In genomic region chr9:112457594-112457993, GRCm38 (mm10) we compare ENCODE assay signal across 16 mouse cellular contexts.
"Had no signal": no experiment of that assay in that cellular context is flagged by ENCODE, and none has a peak within 500 bp of the region (broad histone marks: within the 10 kb centered on the region; RNA-seq: fewer than 3 reads in every experiment).

No protein-coding gene starts in this region.

- DNase-seq: kidney, adult 8-10 months; kidney, postnatal 10 days; kidney, postnatal 36 days; layer of hippocampus, postnatal 36 days; liver; lung, adult 2 months; lung, postnatal 14 days; lung, postnatal 4 days; midbrain, embryonic 14.5 days; thymus, adult 18-20 months; thymus, postnatal 36 days had no signal

- H3K4me3 ChIP-seq: kidney, embryonic 15.5 days; limb, embryonic 10.5 days; limb, embryonic 13.5 days; liver, embryonic 12.5 days; liver, embryonic 15.5 days had no signal

- H3K27ac ChIP-seq: kidney, embryonic 15.5 days; limb, embryonic 10.5 days; limb, embryonic 13.5 days; liver, embryonic 12.5 days; liver, embryonic 15.5 days had no signal
